Mouse (Mus musculus): Measurements from ENCODE around the gene Ndufa6. TPM values are rescaled to one million over a fixed set of nuclear protein-coding genes. Genes with fewer than 3 reads are reported as not detected.
"Not testable (repeated sequence)": the region's sequence is repeated elsewhere in the genome, so short reads cannot be mapped to it uniquely, and the experiment has no call there.

Ndufa6 gene
- total RNA-seq (2021): 100 to 1,000 TPM; 195 to 198 TPM
- long read RNA-seq, experiment 1, transcript Ndufa6-206 (2 exons, 440 nt): minor isoform, 8 of 118 reads
- long read RNA-seq, experiment 1, transcript Ndufa6-201 (3 exons, 590 nt): major isoform, 98 of 118 reads
- long read RNA-seq, experiment 1, partial matches to known transcripts: 0 of 118 reads
- long read RNA-seq, experiment 1, other reads (novel, unspliced or antisense): 9 of 118 reads
- long read RNA-seq, experiment 2, transcript Ndufa6-201 (3 exons, 590 nt): major isoform, 84 of 87 reads
- long read RNA-seq, experiment 2, partial matches to known transcripts: 0 of 87 reads
- long read RNA-seq, experiment 2, other reads (novel, unspliced or antisense): 0 of 87 reads

DNA sequence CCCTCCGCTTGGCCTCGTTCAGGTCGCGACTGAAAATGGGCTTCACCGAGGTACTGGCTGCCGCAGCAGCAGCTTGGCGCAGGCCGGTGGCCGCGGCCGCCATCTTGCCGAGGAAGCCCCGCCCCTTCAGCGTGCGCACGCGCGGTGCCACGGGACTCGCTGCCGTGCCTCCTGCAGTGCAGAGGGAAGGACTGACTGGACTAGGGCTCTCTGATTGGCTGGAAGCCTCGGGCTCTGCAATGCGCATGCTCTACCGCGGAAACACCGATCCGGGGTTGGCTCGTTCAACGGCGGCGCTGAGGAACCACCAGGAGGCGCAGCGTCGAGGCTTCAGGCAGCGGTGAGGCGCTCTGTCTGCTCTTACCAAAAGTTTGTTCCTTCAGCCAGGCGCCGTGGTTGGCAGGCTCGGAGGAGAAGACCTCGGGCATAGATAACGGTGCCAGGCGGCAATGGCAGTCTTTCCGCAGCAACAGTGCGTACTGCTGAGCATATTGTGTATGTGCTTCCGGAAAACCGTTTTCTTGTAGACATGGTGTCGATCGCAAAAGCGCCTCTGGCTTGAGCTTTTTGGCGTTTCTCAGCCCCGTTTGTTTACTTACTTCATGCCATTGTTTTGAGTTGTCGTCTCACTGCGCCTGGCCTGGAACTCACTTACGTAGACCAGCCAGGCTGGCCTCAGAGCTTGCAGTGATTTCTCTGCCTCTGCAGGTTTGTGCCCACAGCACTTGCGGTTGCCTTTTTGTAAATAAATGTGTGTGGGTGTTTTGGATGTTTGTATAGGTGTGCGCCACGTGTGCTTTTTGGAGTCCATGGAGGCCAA lies at the start of gene Ndufa6:
Gene Ndufa6, minus strand, starts transcription at position 197 of the 820 bp plus-strand sequence.
- DNase-seq (ENCODE audit: low spot score in 2 of 2): peak; percentile 97 to 98

- DNase-seq (ENCODE audit: low spot score in 2 of 2): no peak
These were observed 49.5 kb upstream of the Ndufa6 start for GRCm38 (mm10) chr15:82403606-82404005.

- no peak for DNase-seq (ENCODE audit: low spot score in 2 of 2)
These were observed 48.6 kb upstream of the Ndufa6 start for GRCm38 (mm10) chr15:82402741-82403140.

- no peak for DNase-seq (ENCODE audit: low spot score in 2 of 2)
These were observed 48.0 kb upstream of the Ndufa6 start for GRCm38 (mm10) chr15:82402106-82402505.

- no peak for DNase-seq (ENCODE audit: low spot score in 2 of 2)
These were observed 47.4 kb upstream of the Ndufa6 start for GRCm38 (mm10) chr15:82401516-82401915.

- not testable (repeated sequence) for DNase-seq (ENCODE audit: low spot score in 2 of 2)
These were observed 41.8 kb upstream of the Ndufa6 start for GRCm38 (mm10) chr15:82395955-82396354.

GRCm38 (mm10) chr15:82393922-82394321 lies 39.8 kb upstream of the Ndufa6 start, which contains the start of gene Cyp2d11:
Cyp2d11 (minus strand) TSS chr15:82394022.
- DNase-seq (ENCODE audit: low spot score in 2 of 2): not testable (repeated sequence)

DNA sequence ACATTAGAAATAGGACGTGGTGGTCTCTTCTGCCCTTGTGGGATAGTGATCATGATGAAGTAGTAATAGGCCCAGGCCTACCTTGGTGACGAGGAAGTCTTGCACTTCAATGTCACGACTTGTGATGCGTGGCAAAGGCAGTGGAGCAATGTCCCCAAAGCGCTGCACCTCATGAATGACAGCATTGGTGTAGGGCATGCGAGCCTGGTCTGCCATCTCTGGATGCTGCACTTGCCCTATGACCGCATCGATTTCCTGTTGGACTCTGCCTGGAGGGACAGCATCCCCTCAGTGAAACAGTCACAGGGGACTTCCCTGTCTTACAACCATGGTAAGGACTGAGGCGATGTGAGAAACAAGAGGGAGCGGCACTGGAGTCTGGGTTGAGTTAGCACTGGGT lies 35.8 kb upstream of the Ndufa6 start:
- DNase-seq (ENCODE audit: low spot score in 2 of 2): not testable (repeated sequence)

- DNase-seq (ENCODE audit: low spot score in 2 of 2): no peak
These were observed 31.6 kb upstream of the Ndufa6 start for GRCm38 (mm10) chr15:82385729-82386128.

- DNase-seq (ENCODE audit: low spot score in 2 of 2): no peak
These were observed 28.3 kb upstream of the Ndufa6 start for GRCm38 (mm10) chr15:82382441-82382840.

GRCm38 (mm10) chr15:82380714-82381062 lies 26.6 kb upstream of the Ndufa6 start:
- DNase-seq (ENCODE audit: low spot score in 2 of 2): no peak

GRCm38 (mm10) chr15:82379871-82380713 lies 26.0 kb upstream of the Ndufa6 start, which contains the start of gene Cyp2d22:
Cyp2d22 (minus strand) TSS chr15:82380260.
- no peak for DNase-seq (ENCODE audit: low spot score in 2 of 2)

DNA sequence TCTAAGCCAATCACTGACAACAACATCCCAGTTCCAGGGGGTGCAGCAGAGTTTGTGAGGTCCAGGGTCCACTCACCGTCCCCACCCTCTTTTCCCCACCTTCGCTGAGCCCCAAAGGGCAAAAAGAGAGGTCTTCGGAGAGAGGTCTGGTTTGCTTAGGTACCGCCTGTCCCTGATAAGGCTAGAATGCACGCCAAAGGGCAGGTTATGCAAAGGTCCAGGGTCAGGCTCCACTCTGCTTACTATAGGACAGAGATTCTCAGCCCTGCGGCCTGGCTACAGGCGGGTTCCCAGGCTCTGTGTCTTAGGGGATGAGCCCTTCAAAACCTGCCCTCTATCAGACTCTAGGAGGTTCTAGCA lies 25.4 kb upstream of the Ndufa6 start:
- DNase-seq (ENCODE audit: low spot score in 2 of 2): no peak

- no peak for DNase-seq (ENCODE audit: low spot score in 2 of 2)
These were observed 24.4 kb upstream of the Ndufa6 start for GRCm38 (mm10) chr15:82378261-82379180.

- DNase-seq (ENCODE audit: low spot score in 2 of 2): no peak
These were observed 23.6 kb upstream of the Ndufa6 start for GRCm38 (mm10) chr15:82377701-82378100.

- peak; percentile 32 to 56 for DNase-seq (ENCODE audit: low spot score in 2 of 2)
These were observed 22.4 kb upstream of the Ndufa6 start for GRCm38 (mm10) chr15:82376393-82377138.

DNA sequence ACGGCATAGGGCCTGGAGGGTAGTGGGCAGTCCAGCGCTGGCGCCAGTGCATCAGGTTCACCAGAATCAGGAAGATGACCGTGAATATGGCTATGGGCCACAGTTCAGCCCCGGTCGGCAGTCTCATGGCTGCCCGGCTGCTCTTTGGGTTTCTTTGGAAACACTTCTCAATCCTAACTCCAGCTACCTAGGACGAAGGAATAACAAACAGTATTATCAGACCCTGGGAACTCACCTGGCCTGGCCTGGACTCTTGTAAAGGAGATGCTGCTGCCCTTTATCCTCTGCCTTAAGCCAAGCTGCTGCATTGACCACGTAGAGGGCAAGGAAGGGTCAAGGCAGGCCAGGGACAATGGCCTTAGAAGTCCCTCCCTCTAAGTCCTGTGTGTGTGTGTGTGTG lies 21.7 kb upstream of the Ndufa6 start:
- no peak for DNase-seq (ENCODE audit: low spot score in 2 of 2)

GRCm38 (mm10) chr15:82374437-82374836 lies 20.3 kb upstream of the Ndufa6 start:
- DNase-seq (ENCODE audit: low spot score in 2 of 2): no peak

GRCm38 (mm10) chr15:82372991-82373390 lies 18.9 kb upstream of the Ndufa6 start:
- DNase-seq (ENCODE audit: low spot score in 2 of 2): no peak

DNA sequence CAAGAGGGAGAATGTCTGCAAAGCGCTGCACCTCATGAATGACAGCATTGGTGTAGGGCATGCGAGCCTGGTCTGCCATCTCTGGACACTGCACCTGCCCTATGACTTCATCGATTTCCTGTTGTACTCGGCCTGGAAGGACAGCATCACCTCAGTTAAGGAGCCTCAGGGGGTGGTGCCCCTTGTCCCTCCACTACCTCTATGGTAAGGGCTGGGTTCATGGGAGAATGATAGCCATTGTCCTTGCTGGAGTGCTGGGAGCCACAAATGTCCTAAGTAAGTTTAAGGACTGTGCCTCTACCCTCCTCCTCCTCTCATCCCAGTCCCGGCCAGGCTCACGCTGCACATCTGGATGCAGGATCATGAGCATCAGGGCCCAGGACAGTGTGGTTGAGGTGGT lies 18.3 kb upstream of the Ndufa6 start:
- no peak for DNase-seq (ENCODE audit: low spot score in 2 of 2)
